Mouse (Mus musculus): ENCODE measurements around the gene Atp6v0e. TPM values are rescaled to one million over a fixed set of nuclear protein-coding genes. Genes with fewer than 3 reads are reported as not detected.

Atp6v0e gene
- polyA plus RNA-seq, 1 experiment from 2014 or later = 104 TPM

- H3K4me3 ChIP-seq = no peak overlapping the region
- peaks cover 7% of the 10 kb centered on the region for H3K4me1 ChIP-seq
- no peaks in the 10 kb centered on the region for H3K27me3 ChIP-seq (ENCODE audit: poor library complexity, severe bottlenecking)
- no peaks in the 10 kb centered on the region for H3K9me3 ChIP-seq
- WGBS = 68% methylated on average over 2 of the region's 2 CpGs
- H3K27ac ChIP-seq = no peak overlapping the region
- no peaks in the 10 kb centered on the region for H3K36me3 ChIP-seq (replicated peaks)
- no peak for DNase-seq (ENCODE audit: extremely low spot score, low spot score)
These were observed 54.8 kb downstream of the Atp6v0e start for GRCm38 (mm10) chr17:26717868-26718267.

- Histone ChIP-seq H3K4me1 (peaks cover 7% of the 10 kb centered on the region), H3K27me3 (ENCODE audit: poor library complexity, severe bottlenecking) (no peaks in the 10 kb centered on the region), H3K9me3 (no peaks in the 10 kb centered on the region), H3K27ac (no peak overlapping the region), H3K36me3 (replicated peaks) (no peaks in the 10 kb centered on the region), H3K4me3 (no peak overlapping the region)
- DNase-seq (ENCODE audit: extremely low spot score, low spot score) = no peak
These were observed 56.4 kb downstream of the Atp6v0e start for GRCm38 (mm10) chr17:26719405-26719804.

GRCm38 (mm10) chr17:26721802-26722201, 58.8 kb downstream of the Atp6v0e start:
- H3K27ac ChIP-seq = no peak overlapping the region
- no peaks in the 10 kb centered on the region for H3K27me3 ChIP-seq (ENCODE audit: poor library complexity, severe bottlenecking)
- peaks cover 5% of the 10 kb centered on the region for H3K4me1 ChIP-seq
- no peaks in the 10 kb centered on the region for H3K36me3 ChIP-seq (replicated peaks)
- H3K9me3 ChIP-seq = no peaks in the 10 kb centered on the region
- WGBS = 78% methylated on average over 2 of the region's 2 CpGs
- DNase-seq (ENCODE audit: extremely low spot score, low spot score) = no peak
- no peak overlapping the region for H3K4me3 ChIP-seq

GRCm38 (mm10) chr17:26724790-26725189, 61.8 kb downstream of the Atp6v0e start:
- Histone ChIP-seq H3K27ac (no peak overlapping the region), H3K4me1 (no peaks in the 10 kb centered on the region), H3K9me3 (no peaks in the 10 kb centered on the region), H3K4me3 (no peak overlapping the region), H3K27me3 (ENCODE audit: poor library complexity, severe bottlenecking) (no peaks in the 10 kb centered on the region), H3K36me3 (replicated peaks) (no peaks in the 10 kb centered on the region)
- no peak for DNase-seq (ENCODE audit: extremely low spot score, low spot score)
- WGBS = 68% methylated on average over 1 of the region's 1 CpGs

- H3K27ac ChIP-seq = no peak overlapping the region
- no peak overlapping the region for H3K4me3 ChIP-seq
- no peaks in the 10 kb centered on the region for H3K9me3 ChIP-seq
- WGBS = 78% methylated on average over 1 of the region's 1 CpGs
- no peaks in the 10 kb centered on the region for H3K27me3 ChIP-seq (ENCODE audit: poor library complexity, severe bottlenecking)
- no peaks in the 10 kb centered on the region for H3K4me1 ChIP-seq
- no peaks in the 10 kb centered on the region for H3K36me3 ChIP-seq (replicated peaks)
- no peak for DNase-seq (ENCODE audit: extremely low spot score, low spot score)
These were observed 63.6 kb downstream of the Atp6v0e start for GRCm38 (mm10) chr17:26726674-26727073.

GRCm38 (mm10) chr17:26727110-26727755, 64.2 kb downstream of the Atp6v0e start:
- Histone ChIP-seq H3K4me3 (no peak overlapping the region), H3K4me1 (no peaks in the 10 kb centered on the region), H3K36me3 (replicated peaks) (no peaks in the 10 kb centered on the region), H3K27me3 (ENCODE audit: poor library complexity, severe bottlenecking) (no peaks in the 10 kb centered on the region), H3K27ac (no peak overlapping the region), H3K9me3 (no peaks in the 10 kb centered on the region)
- no peak for DNase-seq (ENCODE audit: extremely low spot score, low spot score)
- 76% methylated on average over 3 of the region's 3 CpGs for WGBS

GRCm38 (mm10) chr17:26742581-26742980, 79.5 kb downstream of the Atp6v0e start:
- Histone ChIP-seq H3K27ac (no peak overlapping the region), H3K4me1 (no peaks in the 10 kb centered on the region), H3K9me3 (no peaks in the 10 kb centered on the region), H3K36me3 (replicated peaks) (no peaks in the 10 kb centered on the region), H3K27me3 (ENCODE audit: poor library complexity, severe bottlenecking) (no peaks in the 10 kb centered on the region), H3K4me3 (no peak overlapping the region)
- no peak for DNase-seq (ENCODE audit: extremely low spot score, low spot score)
- 53% methylated on average over 4 of the region's 4 CpGs for WGBS

- Histone ChIP-seq H3K9me3 (no peaks in the 10 kb centered on the region), H3K4me3 (no peak overlapping the region), H3K4me1 (no peaks in the 10 kb centered on the region), H3K27me3 (ENCODE audit: poor library complexity, severe bottlenecking) (no peaks in the 10 kb centered on the region), H3K36me3 (replicated peaks) (no peaks in the 10 kb centered on the region), H3K27ac (no peak overlapping the region)
- no peak for DNase-seq (ENCODE audit: extremely low spot score, low spot score)
- WGBS = 80% methylated on average over 1 of the region's 1 CpGs
These were observed 80.3 kb downstream of the Atp6v0e start for GRCm38 (mm10) chr17:26743294-26743693.

Other genes starting within 250 kb of the Atp6v0e start
- gene Neurl1b, start 248.4 kb upstream of the Atp6v0e start, polyA plus RNA-seq (2016; fragmentation: Nextera tagmentation; extraction: Ambion mirVana) = 0.09 and 0.10 TPM in 2 replicates
- 116 and 127 TPM in 2 replicates for gene Ergic1, start 101.7 kb upstream of the Atp6v0e start, polyA plus RNA-seq (2016; fragmentation: Nextera tagmentation; extraction: Ambion mirVana)
- gene Dusp1, start 101.1 kb upstream of the Atp6v0e start, polyA plus RNA-seq (2016; fragmentation: Nextera tagmentation; extraction: Ambion mirVana) = 22.0 and 24.4 TPM in 2 replicates
- 1.7 and 2.5 TPM in 2 replicates for gene Crebrf, start 52.4 kb downstream of the Atp6v0e start, polyA plus RNA-seq (2016; fragmentation: Nextera tagmentation; extraction: Ambion mirVana)
- gene Bnip1, start 117.8 kb downstream of the Atp6v0e start, polyA plus RNA-seq (2016; fragmentation: Nextera tagmentation; extraction: Ambion mirVana) = 43.9 and 51.5 TPM in 2 replicates
- not detected in 2 replicates for gene Nkx2-5, start 181.8 kb downstream of the Atp6v0e start, polyA plus RNA-seq (2016; fragmentation: Nextera tagmentation; extraction: Ambion mirVana)